Mouse (Mus musculus): Measurements from ENCODE around the gene Usp50. TPM values are rescaled to one million over a fixed set of nuclear protein-coding genes. Genes with fewer than 3 reads are reported as not detected.

Usp50 gene
- 1.5 TPM in 2 replicates for polyA plus RNA-seq (2021; fragmentation: Nextera tagmentation)
- long read RNA-seq, experiment 1, partial matches to known transcripts, result 0 of 4 reads
- long read RNA-seq, experiment 1, other reads (novel, unspliced or antisense), result 4 of 4 reads
- long read RNA-seq, experiment 2, result 0 reads

GRCm38 (mm10) chr2:126783370-126783769, at the start of gene Usp50:
Gene Usp50 (minus strand): TSS chr2:126783470.

GRCm38 (mm10) chr2:126706759-126707437, 76.4 kb downstream of the Usp50 start, which contains the start of gene Usp8:
Gene Usp8 (plus strand): TSS chr2:126707328.

GRCm38 (mm10) chr2:126676122-126676515, 107.2 kb downstream of the Usp50 start, which contains the start of gene Gabpb1:
Gene Gabpb1 (minus strand): TSS chr2:126676337.

Other genes starting within 250 kb of the Usp50 start
- gene Slc27a2, start 231.1 kb downstream of the Usp50 start, polyA plus RNA-seq (2021; fragmentation: Nextera tagmentation), result 4.1 and 4.5 TPM in 2 replicates
- gene Hdc, start 164.2 kb downstream of the Usp50 start, polyA plus RNA-seq (2021; fragmentation: Nextera tagmentation), result 1.0 and 1.2 TPM in 2 replicates
- gene Gabpb1, start 107.1 kb downstream of the Usp50 start, polyA plus RNA-seq (2021; fragmentation: Nextera tagmentation), result 11.1 and 11.8 TPM in 2 replicates
- 16.9 and 18.2 TPM in 2 replicates for gene Usp8, start 76.1 kb downstream of the Usp50 start, polyA plus RNA-seq (2021; fragmentation: Nextera tagmentation)
- gene Trpm7, start 92.8 kb upstream of the Usp50 start, polyA plus RNA-seq (2021; fragmentation: Nextera tagmentation), result 13.8 and 17.6 TPM in 2 replicates
- gene Sppl2a, start 149.8 kb upstream of the Usp50 start, polyA plus RNA-seq (2021; fragmentation: Nextera tagmentation), result 6.0 and 6.6 TPM in 2 replicates
- gene Ap4e1, start 225.2 kb upstream of the Usp50 start, polyA plus RNA-seq (2021; fragmentation: Nextera tagmentation), result 0.77 and 0.83 TPM in 2 replicates